Mouse (Mus musculus) layer of hippocampus, adult 2 months (tissue): ENCODE results near the gene Uqcc3. TPM values are rescaled to one million over a fixed set of nuclear protein-coding genes. Genes with fewer than 3 reads are reported as not detected.

ENCODE experiments used
- DNase-seq, 2 experiments: peaks; one replicate each; pipeline ENCODE4 v3.0.0; 2022; ENCODE audit warnings: low spot score in 2 of 2
- H3K27ac ChIP-seq: fragments of 200-600 bp; 2 replicates; pipeline ENCODE4 v1.8.1; 2022
- H3K4me3 ChIP-seq: fragments of 200-600 bp; 2 replicates; pipeline ENCODE4 v1.8.1; 2022; ENCODE audit warnings: mild to moderate bottlenecking
- CTCF ChIP-seq: fragments of 200-600 bp; conservative IDR thresholded peaks from 2 replicates; pipeline ENCODE4 v1.8.1; 2022; ENCODE audit warnings: antibody characterized with exemption, mild to moderate bottlenecking, moderate library complexity
- total RNA-seq, 2 experiments: library from RNA; stranded (reverse); gene quantifications; 2 replicates each; pipeline ENCODE4 v1.2.3; 2021

Gene Uqcc3
- total RNA-seq, 2 experiments from 2014 or later: 32.5 to 32.8 TPM

- DNase-seq: no peak
- Histone ChIP-seq H3K4me3 (no peak overlapping the region), H3K27ac (no peak overlapping the region)
- no peak for TF ChIP-seq CTCF
Observed at GRCm38 (mm10) chr19:8853117-8853516, 27.6 kb downstream of the Uqcc3 start.

- Histone ChIP-seq H3K27ac (no peak overlapping the region), H3K4me3 (no peak overlapping the region)
- no peak for DNase-seq
- TF ChIP-seq CTCF: no peak
Observed at GRCm38 (mm10) chr19:8852236-8852928, 28.3 kb downstream of the Uqcc3 start.

- H3K27ac ChIP-seq: no peak overlapping the region
- no peak for DNase-seq
- no peak overlapping the region for H3K4me3 ChIP-seq
- TF ChIP-seq CTCF: no peak
Observed at GRCm38 (mm10) chr19:8851639-8852038, 29.1 kb downstream of the Uqcc3 start.

- no peak for TF ChIP-seq CTCF
- DNase-seq: no peak
- H3K4me3 ChIP-seq: no peak within 1 kb of the TSS
- H3K27ac ChIP-seq: no peak within 1 kb of the TSS
Observed at GRCm38 (mm10) chr19:8850402-8850901, 30.3 kb downstream of the Uqcc3 start, which contains the start of gene Lrrn4cl. TSS of gene Lrrn4cl (plus strand) at chr19:8850768.

- TF ChIP-seq CTCF: no peak
- H3K27ac ChIP-seq: no peak overlapping the region
- DNase-seq: no peak
- no peak overlapping the region for H3K4me3 ChIP-seq
Observed at GRCm38 (mm10) chr19:8848356-8848755, 32.4 kb downstream of the Uqcc3 start.

GRCm38 (mm10) chr19:8844371-8845129, 36.2 kb downstream of the Uqcc3 start:
- TF ChIP-seq CTCF: peak; percentile 87
- Histone ChIP-seq H3K4me3 (no peak overlapping the region), H3K27ac (no peak overlapping the region)
- DNase-seq: peak; percentile 68 to 89

GRCm38 (mm10) chr19:8842961-8843360, 37.8 kb downstream of the Uqcc3 start:
- DNase-seq: no peak
- H3K27ac ChIP-seq: no peak overlapping the region
- H3K4me3 ChIP-seq: no peak overlapping the region
- TF ChIP-seq CTCF: no peak

GRCm38 (mm10) chr19:8841012-8841411, 39.7 kb downstream of the Uqcc3 start:
- TF ChIP-seq CTCF: no peak
- H3K27ac ChIP-seq: peak overlapping the region; percentile 97; the same call in 1 of the 2 replicates
- peak overlapping the region; percentile 80 for H3K4me3 ChIP-seq
- no peak for DNase-seq

- no peak for TF ChIP-seq CTCF
- H3K4me3 ChIP-seq: peak overlapping the region; percentile 80
- peak overlapping the region; percentile 97 for H3K27ac ChIP-seq
- peak; percentile 64 to 80 for DNase-seq
Observed at GRCm38 (mm10) chr19:8839908-8840791, 40.6 kb downstream of the Uqcc3 start.

GRCm38 (mm10) chr19:8839103-8839907, 41.4 kb downstream of the Uqcc3 start, which contains the start of gene Gng3:
TSS of gene Gng3 (minus strand) at chr19:8839194.
- Histone ChIP-seq H3K27ac (peak within 1 kb of the TSS; percentile 97), H3K4me3 (peak within 1 kb of the TSS; percentile 80)
- peak; percentile 74 to 88 for DNase-seq
- no peak for TF ChIP-seq CTCF

- no peak for TF ChIP-seq CTCF
- H3K4me3 ChIP-seq: peak overlapping the region; percentile 80
- DNase-seq: no peak
- H3K27ac ChIP-seq: peak overlapping the region; percentile 97
Observed at GRCm38 (mm10) chr19:8838041-8838730, 42.5 kb downstream of the Uqcc3 start.
